Mouse (Mus musculus) liver, postnatal 0 days (tissue): Measurements from ENCODE around the gene Wdr92. TPM values are rescaled to one million over a fixed set of nuclear protein-coding genes. Genes with fewer than 3 reads are reported as not detected.

Experiments
- ATAC-seq: fragments of 200-750 bp; cut with Nextera tagmentation; 2 replicates; pipeline ENCODE4 v1.8.0; 2017; ENCODE audit warnings: mild to moderate bottlenecking, moderate library complexity
- DNase-seq: peaks from one replicate; pipeline ENCODE4 v3.0.0-alpha.2; 2016
- H3K27ac ChIP-seq: fragments of 300-500 bp; sonication (generic); 2 replicates; pipeline ENCODE4 v1.5.1; 2014; ENCODE audit warnings: antibody characterized with exemption, moderate library complexity, mild to moderate bottlenecking, low read depth
- H3K27me3 ChIP-seq: fragments of 300-500 bp; sonication (generic); 2 replicates; pipeline ENCODE4 v1.6.1; 2014; ENCODE audit warnings: low read length, control low read depth, mixed read lengths; ENCODE audit not compliant: insufficient read depth
- H3K36me3 ChIP-seq: fragments of 300-500 bp; sonication (generic); replicated peaks from 2 replicates; pipeline ENCODE4 v1.6.1; 2014; ENCODE audit warnings: mild to moderate bottlenecking, control low read depth, low read length, moderate library complexity, mixed read lengths; ENCODE audit not compliant: insufficient read depth
- H3K4me1 ChIP-seq: fragments of 300-500 bp; sonication (generic); 2 replicates; pipeline ENCODE4 v1.6.1; 2014; ENCODE audit warnings: antibody characterized with exemption, mild to moderate bottlenecking, control low read depth; ENCODE audit not compliant: insufficient read depth
- H3K4me2 ChIP-seq: fragments of 300-500 bp; sonication (generic); 2 replicates; pipeline ENCODE4 v1.6.1; 2014; ENCODE audit warnings: low read depth, mild to moderate bottlenecking, low read length, moderate library complexity, mixed read lengths
- H3K4me3 ChIP-seq: fragments of 300-500 bp; sonication (generic); 2 replicates; pipeline ENCODE4 v1.5.1; 2014; ENCODE audit warnings: low read depth, low read length
- H3K9ac ChIP-seq: fragments of 300-500 bp; sonication (generic); replicated peaks from 2 replicates; pipeline ENCODE4 v1.6.1; 2014; ENCODE audit warnings: mild to moderate bottlenecking, moderate library complexity
- H3K9me3 ChIP-seq: fragments of 300-500 bp; sonication (generic); 2 replicates; pipeline ENCODE4 v1.6.1; 2016; ENCODE audit warnings: mild to moderate bottlenecking, control low read depth, low read length, mixed read lengths
- CTCF ChIP-seq: sonication (generic); IDR thresholded peaks from 2 replicates; pipeline ENCODE4 v1.5.1; 2016; ENCODE audit warnings: antibody characterized with exemption, low read depth
- EP300 ChIP-seq: IDR thresholded peaks from 2 replicates; pipeline ENCODE4 v1.6.1; 2016; ENCODE audit warnings: antibody characterized with exemption, low read depth, mild to moderate bottlenecking
- WGBS: fragments of 180-500 bp; shearing (Covaris S2); extraction: QIAGEN DNeasy Blood & Tissue Kit; methylation state at CpG from one replicate; pipeline ENCODE4 v1.1.7; 2014; ENCODE audit not compliant: insufficient replicate concordance; 5-methylcytosine and 5-hydroxymethylcytosine counted together
- polyA plus RNA-seq: library from polyadenylated mRNA; unstranded; fragments of >200 nt; fragmentation: Nextera tagmentation; extraction: Ambion mirVana; gene quantifications from 2 replicates; pipeline ENCODE4 v1.2.1, GENCODE M21; 2015

Gene Wdr92
- polyA plus RNA-seq, 1 experiment from 2014 or later = 8.8 TPM

GRCm38 (mm10) chr11:17199840-17200501, 18.1 kb downstream of the Wdr92 start:
- Histone ChIP-seq H3K4me1 (no peaks in the 10 kb centered on the region), H3K36me3 (peaks cover 52% of the 10 kb centered on the region), H3K9me3 (no peaks in the 10 kb centered on the region), H3K27me3 (no peaks in the 10 kb centered on the region), H3K4me3 (no peak overlapping the region), H3K9ac (no peak overlapping the region), H3K27ac (no peak overlapping the region), H3K4me2 (no peak overlapping the region)
- DNase-seq = no peak
- WGBS = 78% methylated on average over 3 of the region's 3 CpGs
- ATAC-seq = no peak
- TF ChIP-seq EP300 (no peak), CTCF (no peak)

DNA sequence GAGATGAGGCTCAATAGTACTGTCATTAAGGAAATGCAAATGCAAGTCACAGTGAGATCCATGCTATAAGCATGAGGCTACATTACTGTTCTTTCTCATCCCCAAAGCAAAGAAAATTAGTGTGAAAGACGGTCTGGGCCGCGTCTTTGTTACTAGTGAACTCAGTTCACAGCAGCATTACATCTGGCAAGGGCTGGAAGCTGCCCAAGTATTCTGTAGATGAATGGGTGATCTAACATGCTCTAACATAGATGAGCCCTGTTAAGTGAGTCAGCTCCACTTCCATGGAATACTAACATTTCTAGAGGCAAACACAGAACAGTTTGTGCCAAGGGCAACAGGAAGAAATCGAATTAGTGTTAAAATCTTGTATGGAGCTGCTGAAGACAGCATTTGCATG, 19.0 kb downstream of the Wdr92 start:
- TF ChIP-seq CTCF (no peak), EP300 (no peak)
- Histone ChIP-seq H3K36me3 (peaks cover 46% of the 10 kb centered on the region), H3K9me3 (no peaks in the 10 kb centered on the region), H3K4me2 (no peak overlapping the region), H3K9ac (no peak overlapping the region), H3K27ac (no peak overlapping the region), H3K4me3 (no peak overlapping the region), H3K4me1 (no peaks in the 10 kb centered on the region), H3K27me3 (no peaks in the 10 kb centered on the region)
- DNase-seq = no peak
- 88% methylated on average over 4 of the region's 4 CpGs for WGBS
- no peak for ATAC-seq

DNA sequence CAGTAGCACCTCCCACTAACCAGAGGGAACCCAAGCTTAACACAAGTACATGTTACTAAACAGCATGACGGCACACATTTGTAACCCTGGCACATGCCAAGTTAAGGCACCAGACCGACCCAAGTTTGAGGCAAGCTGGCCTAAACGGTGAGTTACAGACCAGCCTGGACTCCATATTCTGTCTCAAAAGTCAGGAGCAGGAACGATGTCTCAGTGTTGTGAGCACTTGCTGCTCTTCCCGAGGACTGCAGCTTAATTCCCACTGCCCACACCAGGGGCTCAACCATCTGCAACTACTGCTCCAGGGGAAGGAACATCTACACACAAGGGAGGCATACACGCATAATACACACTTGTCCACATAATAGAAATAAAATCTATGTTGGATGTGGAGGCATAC, 20.6 kb downstream of the Wdr92 start:
- no peaks in the 10 kb centered on the region for H3K4me1 ChIP-seq
- WGBS = 85% methylated on average over 6 of the region's 6 CpGs
- H3K9me3 ChIP-seq = no peaks in the 10 kb centered on the region
- no peak overlapping the region for H3K27ac ChIP-seq
- no peaks in the 10 kb centered on the region for H3K27me3 ChIP-seq
- DNase-seq = no peak
- no peak overlapping the region for H3K9ac ChIP-seq
- no peak overlapping the region for H3K4me3 ChIP-seq
- TF ChIP-seq EP300 (no peak), CTCF (no peak)
- peaks cover 39% of the 10 kb centered on the region for H3K36me3 ChIP-seq
- no peak overlapping the region for H3K4me2 ChIP-seq
- ATAC-seq = no peak

GRCm38 (mm10) chr11:17211258-17212140, 29.6 kb downstream of the Wdr92 start, which contains the start of gene Pno1:
Gene Pno1, minus strand, starts transcription at chr11:17211568.
- DNase-seq (peak; percentile 96), ATAC-seq (peak; percentile 98)
- H3K4me1 ChIP-seq = peaks cover 13% of the 10 kb centered on the region
- WGBS = under 1% methylated on average over 65 of the region's 65 CpGs
- no peaks in the 10 kb centered on the region for H3K9me3 ChIP-seq
- peak within 1 kb of the TSS; percentile 75 for H3K4me3 ChIP-seq
- H3K4me2 ChIP-seq = peak within 1 kb of the TSS; percentile 89
- H3K27me3 ChIP-seq = no peaks in the 10 kb centered on the region
- H3K27ac ChIP-seq = peak within 1 kb of the TSS; percentile 77
- peak within 1 kb of the TSS; percentile 84 for H3K9ac ChIP-seq
- peak; percentile 93 for TF ChIP-seq EP300
- TF ChIP-seq CTCF = no peak
- peaks cover 8% of the 10 kb centered on the region for H3K36me3 ChIP-seq

- H3K9ac ChIP-seq = peak overlapping the region; percentile 84
- under 1% methylated on average over 10 of the region's 10 CpGs for WGBS
- 0 out of 2 replicates have a peak, but pooled peaks have one; percentile 1 for ATAC-seq
- H3K27me3 ChIP-seq = no peaks in the 10 kb centered on the region
- H3K9me3 ChIP-seq = no peaks in the 10 kb centered on the region
- no peak for DNase-seq
- peaks cover 5% of the 10 kb centered on the region for H3K36me3 ChIP-seq
- peak overlapping the region; percentile 77 for H3K27ac ChIP-seq
- H3K4me1 ChIP-seq = peaks cover 13% of the 10 kb centered on the region
- H3K4me2 ChIP-seq = peak overlapping the region; percentile 89
- no peak for TF ChIP-seq CTCF
- no peak for TF ChIP-seq EP300
- peak overlapping the region; percentile 75 for H3K4me3 ChIP-seq
These were observed 30.2 kb downstream of the Wdr92 start for GRCm38 (mm10) chr11:17212141-17212495.

GRCm38 (mm10) chr11:17212903-17213509, 31.1 kb downstream of the Wdr92 start:
- TF ChIP-seq EP300 = peak; percentile 72; the same call in 1 of the 2 replicates
- TF ChIP-seq CTCF = no peak
- H3K4me3 ChIP-seq = peak overlapping the region; percentile 75
- H3K27ac ChIP-seq = 0 out of 2 replicates have a peak overlapping the region, but pooled peaks have one; percentile 12
- DNase-seq = no peak
- 35% methylated on average over 5 of the region's 5 CpGs for WGBS
- H3K27me3 ChIP-seq = no peaks in the 10 kb centered on the region
- 0 out of 2 replicates have a peak, but pooled peaks cover 4% of the 10 kb centered on the region for H3K36me3 ChIP-seq
- peak overlapping the region; percentile 52 for H3K9ac ChIP-seq
- H3K4me1 ChIP-seq = peaks cover 13% of the 10 kb centered on the region
- H3K4me2 ChIP-seq = peak overlapping the region; percentile 89
- H3K9me3 ChIP-seq = no peaks in the 10 kb centered on the region
- no peak for ATAC-seq
